Mouse (Mus musculus): ENCODE measurements around the gene Rps15.

DNA sequence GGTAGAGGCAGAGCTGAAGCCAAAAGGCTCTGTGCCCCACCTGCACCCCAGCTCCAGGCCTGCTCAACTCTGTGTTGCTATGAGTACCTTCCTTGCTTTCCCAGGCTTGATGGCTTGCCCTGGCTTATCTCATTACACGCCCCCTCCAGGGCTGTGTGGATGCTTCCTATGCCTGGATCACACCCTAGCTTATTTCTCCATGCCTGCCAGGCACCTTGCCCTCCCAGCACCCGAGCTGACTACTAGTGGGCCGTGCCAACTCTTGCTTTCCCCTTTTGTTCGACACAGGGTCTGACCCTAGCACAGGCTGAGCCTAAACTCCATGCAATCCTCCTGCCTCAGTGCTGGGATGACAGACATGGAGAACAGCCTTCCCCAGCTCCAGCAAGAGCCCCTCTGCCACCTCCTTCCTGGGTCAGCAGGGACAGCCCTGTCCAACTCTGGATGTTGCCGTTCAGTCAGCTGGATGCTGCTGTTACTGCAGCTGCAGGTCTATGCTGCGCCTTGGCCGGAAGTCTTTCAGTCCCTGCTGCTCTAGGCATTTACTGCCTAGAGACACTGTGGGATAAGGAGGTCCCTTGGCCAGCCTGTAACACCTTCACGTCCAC, 5.4 kb downstream of the Rps15 start:
- TF ChIP-seq POLR2A (IDR thresholded peaks at IDR 0.05; ENCODE audit: insufficient read depth, low read length), result no peak
- no peak for TF ChIP-seq CTCF (IDR thresholded peaks at IDR 0.05; ENCODE audit: low read depth, low read length)
